Mouse (Mus musculus): ENCODE results near the gene Gm45021. TPM values are rescaled to one million over a fixed set of nuclear protein-coding genes. Genes with fewer than 3 reads are reported as not detected.

Gm45021 gene
- polyA plus RNA-seq, 1 experiment from 2014 or later = not detected

- 59% methylated on average over 6 of the region's 6 CpGs for WGBS
- Histone ChIP-seq H3K4me3 (no peak overlapping the region), H3K4me1 (no peaks in the 10 kb centered on the region), H3K27me3 (no peaks in the 10 kb centered on the region), H3K9me3 (no peaks in the 10 kb centered on the region), H3K27ac (no peak overlapping the region), H3K9ac (no peak overlapping the region), H3K4me2 (no peak overlapping the region), H3K36me3 (no peaks in the 10 kb centered on the region)
- no peak for ATAC-seq (ENCODE audit: insufficient number of reproducible peaks, low FRiP score, low TSS enrichment, low read depth)
Observed at GRCm38 (mm10) chr6:48641391-48641790, 52.0 kb downstream of the Gm45021 start.

- 18% methylated on average over 4 of the region's 4 CpGs for WGBS
Observed at GRCm38 (mm10) chr6:48642764-48643292, 53.4 kb downstream of the Gm45021 start.

GRCm38 (mm10) chr6:48645660-48646308 is 56.4 kb downstream of the Gm45021 start:
- Histone ChIP-seq H3K4me2 (no peak overlapping the region), H3K4me1 (no peaks in the 10 kb centered on the region), H3K9me3 (no peaks in the 10 kb centered on the region), H3K27ac (no peak overlapping the region), H3K27me3 (no peaks in the 10 kb centered on the region), H3K4me3 (no peak overlapping the region), H3K9ac (no peak overlapping the region), H3K36me3 (no peaks in the 10 kb centered on the region)
- WGBS = 9% methylated on average over 12 of the region's 12 CpGs
- no peak for ATAC-seq (ENCODE audit: insufficient number of reproducible peaks, low FRiP score, low TSS enrichment, low read depth)

More at GRCm38 (mm10) chr6:48642764-48643292, 53.4 kb downstream of the Gm45021 start:
- Histone ChIP-seq H3K4me2 (no peak overlapping the region), H3K4me3 (no peak overlapping the region), H3K9ac (no peak overlapping the region), H3K27ac (no peak overlapping the region), H3K4me1 (no peaks in the 10 kb centered on the region), H3K36me3 (no peaks in the 10 kb centered on the region), H3K9me3 (no peaks in the 10 kb centered on the region), H3K27me3 (no peaks in the 10 kb centered on the region)
- no peak for ATAC-seq (ENCODE audit: insufficient number of reproducible peaks, low FRiP score, low TSS enrichment, low read depth)

- Histone ChIP-seq H3K9ac (no peak overlapping the region), H3K36me3 (no peaks in the 10 kb centered on the region), H3K4me1 (no peaks in the 10 kb centered on the region), H3K4me2 (no peak overlapping the region), H3K9me3 (no peaks in the 10 kb centered on the region), H3K4me3 (no peak overlapping the region), H3K27ac (no peak overlapping the region), H3K27me3 (no peaks in the 10 kb centered on the region)
- WGBS = 82% methylated on average over 4 of the region's 4 CpGs
- ATAC-seq (ENCODE audit: insufficient number of reproducible peaks, low FRiP score, low TSS enrichment, low read depth) = no peak
Observed at GRCm38 (mm10) chr6:48646309-48646690, 56.9 kb downstream of the Gm45021 start.

- ATAC-seq (ENCODE audit: insufficient number of reproducible peaks, low FRiP score, low TSS enrichment, low read depth) = no peak
- Histone ChIP-seq H3K4me3 (no peak within 1 kb of the TSS), H3K9ac (no peak within 1 kb of the TSS), H3K4me1 (no peaks in the 10 kb centered on the region), H3K36me3 (no peaks in the 10 kb centered on the region), H3K27me3 (no peaks in the 10 kb centered on the region), H3K4me2 (no peak within 1 kb of the TSS), H3K27ac (no peak within 1 kb of the TSS), H3K9me3 (no peaks in the 10 kb centered on the region)
- 46% methylated on average over 3 of the region's 3 CpGs for WGBS
Observed at GRCm38 (mm10) chr6:48646995-48647394, 57.6 kb downstream of the Gm45021 start, which contains the start of gene Gimap8. TSS of gene Gimap8 (plus strand) at chr6:48647234.

- Histone ChIP-seq H3K36me3 (no peaks in the 10 kb centered on the region), H3K4me3 (no peak overlapping the region)
Observed at GRCm38 (mm10) chr6:48647611-48648010, 58.2 kb downstream of the Gm45021 start.

GRCm38 (mm10) chr6:48648779-48649178 is 59.4 kb downstream of the Gm45021 start:
- WGBS = 82% methylated on average over 4 of the region's 4 CpGs
- no peaks in the 10 kb centered on the region for H3K9me3 ChIP-seq

More at GRCm38 (mm10) chr6:48647611-48648010, 58.2 kb downstream of the Gm45021 start:
- Histone ChIP-seq H3K27me3 (no peaks in the 10 kb centered on the region), H3K4me1 (no peaks in the 10 kb centered on the region), H3K9me3 (no peaks in the 10 kb centered on the region), H3K4me2 (no peak overlapping the region), H3K9ac (no peak overlapping the region), H3K27ac (no peak overlapping the region)
- ATAC-seq (ENCODE audit: insufficient number of reproducible peaks, low FRiP score, low TSS enrichment, low read depth) = no peak
- whole genome bisulfite sequencing = 78% methylated on average over 2 of the region's 2 CpGs

GRCm38 (mm10) chr6:48650041-48650440 is 60.6 kb downstream of the Gm45021 start:
- ATAC-seq (ENCODE audit: insufficient number of reproducible peaks, low FRiP score, low TSS enrichment, low read depth) = no peak
- Histone ChIP-seq H3K4me1 (no peaks in the 10 kb centered on the region), H3K27ac (no peak overlapping the region), H3K9ac (no peak overlapping the region), H3K36me3 (no peaks in the 10 kb centered on the region), H3K27me3 (no peaks in the 10 kb centered on the region), H3K9me3 (no peaks in the 10 kb centered on the region), H3K4me3 (no peak overlapping the region), H3K4me2 (no peak overlapping the region)
- WGBS = 86% methylated on average over 9 of the region's 9 CpGs

More at GRCm38 (mm10) chr6:48648779-48649178, 59.4 kb downstream of the Gm45021 start:
- Histone ChIP-seq H3K9ac (no peak overlapping the region), H3K27ac (no peak overlapping the region), H3K4me2 (no peak overlapping the region), H3K27me3 (no peaks in the 10 kb centered on the region), H3K4me1 (no peaks in the 10 kb centered on the region), H3K4me3 (no peak overlapping the region), H3K36me3 (no peaks in the 10 kb centered on the region)
- ATAC-seq (ENCODE audit: insufficient number of reproducible peaks, low FRiP score, low TSS enrichment, low read depth) = no peak

- ATAC-seq (ENCODE audit: insufficient number of reproducible peaks, low FRiP score, low TSS enrichment, low read depth) = no peak
- WGBS = 66% methylated on average over 5 of the region's 5 CpGs
- Histone ChIP-seq H3K9ac (no peak overlapping the region), H3K27me3 (no peaks in the 10 kb centered on the region), H3K4me3 (no peak overlapping the region), H3K9me3 (no peaks in the 10 kb centered on the region), H3K36me3 (no peaks in the 10 kb centered on the region), H3K4me2 (no peak overlapping the region), H3K27ac (no peak overlapping the region), H3K4me1 (no peaks in the 10 kb centered on the region)
Observed at GRCm38 (mm10) chr6:48658721-48659120, 69.3 kb downstream of the Gm45021 start.

Other genes starting within 250 kb of the Gm45021 start
- 17.5 and 20.8 TPM in 2 replicates for gene Krba1, start 194.0 kb upstream of the Gm45021 start, polyA plus RNA-seq (2015; fragmentation: Nextera tagmentation; extraction: Ambion mirVana)
- 23.6 and 25.4 TPM in 2 replicates for gene Zfp467, start 143.8 kb upstream of the Gm45021 start, polyA plus RNA-seq (2015; fragmentation: Nextera tagmentation; extraction: Ambion mirVana)
- 0.25 and 0.31 TPM in 2 replicates for gene Sspo, start 141.4 kb upstream of the Gm45021 start, polyA plus RNA-seq (2015; fragmentation: Nextera tagmentation; extraction: Ambion mirVana)
- 12.2 and 13.7 TPM in 2 replicates for gene Atp6v0e2, start 52.0 kb upstream of the Gm45021 start, polyA plus RNA-seq (2015; fragmentation: Nextera tagmentation; extraction: Ambion mirVana)
- gene Lrrc61, start 34.8 kb upstream of the Gm45021 start, polyA plus RNA-seq (2015; fragmentation: Nextera tagmentation; extraction: Ambion mirVana) = 9.9 and 10.8 TPM in 2 replicates
- gene Rarres2, start 16.8 kb upstream of the Gm45021 start, polyA plus RNA-seq (2015; fragmentation: Nextera tagmentation; extraction: Ambion mirVana) = 24.8 and 30.5 TPM in 2 replicates
- gene Repin1, start 4.3 kb downstream of the Gm45021 start, polyA plus RNA-seq (2015; fragmentation: Nextera tagmentation; extraction: Ambion mirVana) = 21.0 and 23.9 TPM in 2 replicates
- gene Gm44965, start 4.3 kb downstream of the Gm45021 start, polyA plus RNA-seq (2015; fragmentation: Nextera tagmentation; extraction: Ambion mirVana) = 0.79 and 1.1 TPM in 2 replicates
- gene Zfp775, start 12.5 kb downstream of the Gm45021 start, polyA plus RNA-seq (2015; fragmentation: Nextera tagmentation; extraction: Ambion mirVana) = 5.1 and 5.4 TPM in 2 replicates
- 0.99 and 1.2 TPM in 2 replicates for gene AI854703, start 37.2 kb downstream of the Gm45021 start, polyA plus RNA-seq (2015; fragmentation: Nextera tagmentation; extraction: Ambion mirVana)
- 1.4 and 1.5 TPM in 2 replicates for gene Gimap8, start 57.6 kb downstream of the Gm45021 start, polyA plus RNA-seq (2015; fragmentation: Nextera tagmentation; extraction: Ambion mirVana)
- 6.9 and 7.5 TPM in 2 replicates for gene Gimap9, start 86.5 kb downstream of the Gm45021 start, polyA plus RNA-seq (2015; fragmentation: Nextera tagmentation; extraction: Ambion mirVana)
- 17.5 and 20.6 TPM in 2 replicates for gene Gimap4, start 94.9 kb downstream of the Gm45021 start, polyA plus RNA-seq (2015; fragmentation: Nextera tagmentation; extraction: Ambion mirVana)
- gene Gimap6, start 118.6 kb downstream of the Gm45021 start, polyA plus RNA-seq (2015; fragmentation: Nextera tagmentation; extraction: Ambion mirVana) = 22.4 and 26.0 TPM in 2 replicates
- 1.6 and 2.4 TPM in 2 replicates for gene Gm28053, start 129.0 kb downstream of the Gm45021 start, polyA plus RNA-seq (2015; fragmentation: Nextera tagmentation; extraction: Ambion mirVana)
- not detected in 2 replicates for gene Gimap7, start 129.0 kb downstream of the Gm45021 start, polyA plus RNA-seq (2015; fragmentation: Nextera tagmentation; extraction: Ambion mirVana)
- gene Gimap1, start 149.4 kb downstream of the Gm45021 start, polyA plus RNA-seq (2015; fragmentation: Nextera tagmentation; extraction: Ambion mirVana) = 13.5 and 15.4 TPM in 2 replicates
- 5.6 and 5.7 TPM in 2 replicates for gene Gimap5, start 156.6 kb downstream of the Gm45021 start, polyA plus RNA-seq (2015; fragmentation: Nextera tagmentation; extraction: Ambion mirVana)
- gene Gimap3, start 181.2 kb downstream of the Gm45021 start, polyA plus RNA-seq (2015; fragmentation: Nextera tagmentation; extraction: Ambion mirVana) = not detected in 2 replicates